Mouse (Mus musculus): ENCODE measurements around the gene Tfap2a. TPM values are rescaled to one million over a fixed set of nuclear protein-coding genes. Genes with fewer than 3 reads are reported as not detected.

Gene Tfap2a
- total and polyA plus RNA-seq, 3 experiments, result not detected

- TF ChIP-seq MAFK (IDR thresholded peaks at IDR 0.05; ENCODE audit: borderline replicate concordance, low read depth, low read length) (no peak), SMC3 (IDR thresholded peaks at IDR 0.05; ENCODE audit: low read depth, low read length) (no peak), TBP (IDR thresholded peaks at IDR 0.05; ENCODE audit: low read depth, low read length) (no peak), USF1 (IDR thresholded peaks at IDR 0.05; ENCODE audit: low read depth, low read length) (no peak), MYB (IDR thresholded peaks at IDR 0.05; ENCODE audit: low read depth, low read length) (no peak), NELFE (IDR thresholded peaks at IDR 0.05; ENCODE audit: low read depth, low read length) (no peak)
- Histone ChIP-seq H3K9me3 (replicated peaks; ENCODE audit: insufficient read depth, low read length) (no peaks in the 10 kb centered on the region), H3K27me3 (ENCODE audit: control insufficient read depth in 1 of 2, insufficient read depth in 2 of 2, low read length in 2 of 2) (no peaks in the 10 kb centered on the region), H3K9ac (ENCODE audit: control insufficient read depth, low read depth, low read length, poor library complexity, severe bottlenecking) (no peak overlapping the region), H3K27ac (ENCODE audit: control insufficient read depth, low read depth, low read length) (no peak overlapping the region), H3K4me3 (ENCODE audit: control insufficient read depth in 1 of 2, insufficient read depth in 1 of 2, low read depth in 2 of 2, low read length in 2 of 2) (no peak overlapping the region), H3K79me2 (ENCODE audit: control insufficient read depth, insufficient read depth, low read length, poor library complexity) (no peaks in the 10 kb centered on the region), H3K36me3 (ENCODE audit: control insufficient read depth in 1 of 2, insufficient read depth in 2 of 2, low read length in 2 of 2) (no peaks in the 10 kb centered on the region), H3K4me1 (ENCODE audit: control insufficient read depth in 1 of 2, insufficient read depth in 2 of 2, low read length in 2 of 2) (no peaks in the 10 kb centered on the region)
- DNase-seq (ENCODE audit: low read depth, low spot score), result no peak
Measured at GRCm38 (mm10) chr13:40736107-40736780, 1.9 kb downstream of the Tfap2a start.

GRCm38 (mm10) chr13:40735416-40736106, 2.6 kb downstream of the Tfap2a start:
- Histone ChIP-seq H3K4me1 (ENCODE audit: control insufficient read depth in 1 of 2, insufficient read depth in 2 of 2, low read length in 2 of 2) (no peaks in the 10 kb centered on the region), H3K4me3 (ENCODE audit: control insufficient read depth in 1 of 2, insufficient read depth in 1 of 2, low read depth in 2 of 2, low read length in 2 of 2) (no peak overlapping the region), H3K27me3 (ENCODE audit: control insufficient read depth in 1 of 2, insufficient read depth in 2 of 2, low read length in 2 of 2) (no peaks in the 10 kb centered on the region), H3K79me2 (ENCODE audit: control insufficient read depth, insufficient read depth, low read length, poor library complexity) (no peaks in the 10 kb centered on the region), H3K36me3 (ENCODE audit: control insufficient read depth in 1 of 2, insufficient read depth in 2 of 2, low read length in 2 of 2) (no peaks in the 10 kb centered on the region), H3K9ac (ENCODE audit: control insufficient read depth, low read depth, low read length, poor library complexity, severe bottlenecking) (no peak overlapping the region), H3K9me3 (replicated peaks; ENCODE audit: insufficient read depth, low read length) (no peaks in the 10 kb centered on the region), H3K27ac (ENCODE audit: control insufficient read depth, low read depth, low read length) (no peak overlapping the region)
- TF ChIP-seq CHD1 (IDR thresholded peaks at IDR 0.05; ENCODE audit: low read depth, low read length) (no peak), USF2 (IDR thresholded peaks at IDR 0.05; ENCODE audit: borderline replicate concordance in 1 of 2, insufficient read depth in 1 of 2, low read depth in 1 of 2, low read length in 2 of 2) (no peak), HCFC1 (IDR thresholded peaks at IDR 0.05; ENCODE audit: low read depth, low read length) (no peak), EP300 (IDR thresholded peaks at IDR 0.05; ENCODE audit: low read depth in 1 of 2, low read length in 2 of 2) (no peak), SMC3 (IDR thresholded peaks at IDR 0.05; ENCODE audit: low read depth, low read length) (no peak), POLR2AphosphoS5 (IDR thresholded peaks at IDR 0.05; ENCODE audit: borderline replicate concordance, low read depth, low read length) (no peak), MAX (IDR thresholded peaks at IDR 0.05; ENCODE audit: low read length) (no peak), NELFE (IDR thresholded peaks at IDR 0.05; ENCODE audit: low read depth, low read length) (no peak)
- DNase-seq (ENCODE audit: low read depth, low spot score), result no peak
